Mouse (Mus musculus): Measurements from ENCODE around the gene Napepld.
A peak's percentile ranks its signal among the peaks of the same experiment; 100 is the strongest.
"Not testable (repeated sequence)": the region's sequence is repeated elsewhere in the genome, so short reads cannot be mapped to it uniquely, and the experiment has no call there.

Gene Napepld

GRCm38 (mm10) chr5:21667191-21668137 is 33.7 kb downstream of the Napepld start:
- DNase-seq (ENCODE audit: low spot score) = no peak

DNA sequence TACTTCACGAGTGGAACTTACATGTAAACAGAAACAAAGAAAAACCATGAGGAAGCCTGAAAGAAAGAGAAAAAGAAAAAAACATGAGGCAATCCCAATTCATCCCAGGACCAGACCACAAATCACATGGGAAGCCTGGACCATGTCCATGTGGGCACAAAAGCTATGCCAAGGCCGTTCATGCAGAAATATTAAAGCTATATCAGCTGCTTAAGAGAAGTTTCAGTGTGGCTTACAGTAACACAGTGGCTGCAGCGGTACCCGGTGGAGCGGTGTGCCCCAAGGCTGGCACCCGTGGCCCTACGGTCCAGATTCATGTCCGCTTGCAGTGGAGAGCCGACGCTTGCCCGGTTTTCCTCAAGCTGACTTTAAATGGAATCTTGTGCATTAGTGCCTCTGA is 38.1 kb downstream of the Napepld start:
- DNase-seq (ENCODE audit: low spot score) = no peak

- no peak for DNase-seq (ENCODE audit: low spot score)
These were observed 40.3 kb downstream of the Napepld start for GRCm38 (mm10) chr5:21660850-21661249.

DNA sequence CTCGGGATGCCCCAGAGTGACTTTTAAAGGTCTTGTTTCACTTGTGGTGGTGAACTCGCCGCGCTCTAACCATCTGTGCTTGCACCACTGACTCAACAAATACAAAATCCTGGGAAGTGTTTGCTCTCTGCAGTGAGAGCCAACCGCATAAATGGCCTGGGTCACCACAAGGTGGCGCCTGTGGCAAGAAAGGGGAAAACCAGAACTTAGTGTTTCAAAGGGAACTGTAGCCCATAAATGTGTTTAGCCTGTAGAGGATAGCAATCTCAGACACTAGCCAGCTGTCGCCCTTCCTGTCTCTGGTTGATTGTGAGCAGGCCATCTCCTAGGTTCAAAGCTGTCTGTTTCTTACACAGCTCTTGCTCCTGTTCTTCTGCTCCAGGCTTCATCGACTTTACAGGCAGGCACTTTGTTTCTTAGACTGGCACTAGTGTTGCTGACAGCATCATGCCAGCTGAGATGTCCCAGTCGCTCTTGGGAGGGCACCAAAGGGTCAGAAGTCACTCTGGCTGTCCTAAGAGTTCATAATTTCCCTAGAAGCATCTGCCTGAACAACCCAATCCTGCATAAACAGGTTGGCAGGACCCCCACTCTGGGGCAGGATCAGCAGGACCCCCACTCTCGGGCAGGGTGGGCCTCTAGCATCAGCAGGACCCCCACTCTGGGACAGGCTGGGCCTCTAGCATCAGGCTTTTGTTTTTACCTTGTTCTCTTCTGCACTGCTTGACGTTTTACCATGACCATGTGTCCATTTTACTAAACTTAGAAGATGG is 42.4 kb downstream of the Napepld start:
- DNase-seq (ENCODE audit: low spot score) = peak; percentile 59

- DNase-seq (ENCODE audit: low spot score) = no peak
These were observed 43.2 kb downstream of the Napepld start for GRCm38 (mm10) chr5:21658038-21658437.

DNA sequence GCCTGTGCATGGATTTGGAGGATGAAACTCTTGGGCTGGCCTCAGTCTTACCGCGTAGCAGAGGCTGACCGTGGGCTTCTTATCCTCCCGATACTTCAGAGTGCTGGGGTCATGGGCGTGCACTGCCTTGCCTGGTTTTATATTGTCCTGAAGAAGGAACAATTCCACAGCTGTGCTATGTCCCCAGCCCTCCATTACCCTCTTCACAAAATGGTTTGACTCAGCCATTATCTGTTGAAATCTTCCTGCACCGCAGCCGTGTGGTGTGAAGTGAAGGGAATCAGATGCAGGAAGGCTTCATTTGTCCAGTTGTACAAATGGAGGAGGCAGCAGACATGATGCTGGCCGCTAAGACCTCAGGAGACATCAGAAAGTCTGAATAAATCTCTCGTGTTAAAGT is 44.3 kb downstream of the Napepld start:
- no peak for DNase-seq (ENCODE audit: low spot score)

DNA sequence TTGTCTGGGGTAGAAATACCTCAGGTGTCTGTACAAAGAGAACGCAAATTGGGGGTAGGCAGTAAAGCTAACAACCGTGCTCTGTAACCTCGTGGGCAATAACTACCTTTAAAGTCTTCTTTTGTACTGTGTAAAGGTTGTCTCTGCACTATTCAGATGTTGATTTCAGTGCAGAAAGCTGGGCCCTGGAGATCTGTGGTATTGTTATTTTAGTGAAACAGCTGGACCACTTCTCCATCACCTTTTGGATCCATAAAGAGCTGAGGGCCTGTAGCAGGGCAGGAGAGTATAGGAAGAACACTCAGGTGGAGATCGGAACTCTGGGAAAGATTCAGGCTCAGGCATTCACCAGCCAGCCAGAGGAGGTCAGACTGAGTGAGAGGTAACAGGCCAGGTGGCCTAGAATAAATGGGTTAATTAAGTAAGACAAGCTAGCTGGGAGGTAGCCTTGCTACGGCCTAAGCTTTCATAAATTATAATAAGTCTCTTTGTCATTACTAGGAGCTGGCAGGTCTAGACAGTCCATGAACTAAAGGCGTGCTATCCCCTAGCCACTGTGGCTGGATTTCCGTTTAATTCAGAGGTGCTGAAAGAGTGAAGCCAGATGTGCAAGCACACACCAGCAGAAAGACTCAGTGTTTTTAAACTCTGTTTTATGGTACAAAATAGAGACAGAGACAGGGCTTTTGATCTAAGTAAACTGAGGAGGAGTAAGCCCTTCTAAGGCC is 49.1 kb downstream of the Napepld start:
- no peak for DNase-seq (ENCODE audit: low spot score)

GRCm38 (mm10) chr5:21650736-21651135 is 50.5 kb downstream of the Napepld start:
- DNase-seq (ENCODE audit: low spot score) = no peak

DNA sequence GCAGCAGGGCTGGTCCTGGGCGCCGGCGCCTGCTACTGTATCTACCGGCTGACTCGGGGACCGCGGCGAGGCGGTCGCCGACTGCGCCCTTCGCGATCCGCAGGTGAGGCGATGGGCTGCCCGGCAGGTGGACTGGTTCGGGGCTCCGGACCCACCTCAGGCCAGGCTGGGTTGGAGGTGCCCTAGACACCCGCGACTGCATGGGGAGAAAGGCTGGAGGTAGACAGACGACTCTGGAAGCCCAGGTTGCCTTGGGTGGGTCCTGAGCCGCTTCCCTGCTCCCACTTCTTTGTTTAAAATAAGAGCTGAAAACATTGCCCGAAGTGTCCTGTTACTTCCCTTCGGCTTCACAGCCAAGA is 55.1 kb downstream of the Napepld start:
- DNase-seq (ENCODE audit: low spot score) = no peak

GRCm38 (mm10) chr5:21645439-21646132 is 55.6 kb downstream of the Napepld start, which contains the start of the genes Fbxl13 and Armc10:
Gene Fbxl13 (minus strand): TSS chr5:21645634.
Gene Armc10 (plus strand): TSS chr5:21645813.
- DNase-seq (ENCODE audit: low spot score) = peak; percentile 90

DNA sequence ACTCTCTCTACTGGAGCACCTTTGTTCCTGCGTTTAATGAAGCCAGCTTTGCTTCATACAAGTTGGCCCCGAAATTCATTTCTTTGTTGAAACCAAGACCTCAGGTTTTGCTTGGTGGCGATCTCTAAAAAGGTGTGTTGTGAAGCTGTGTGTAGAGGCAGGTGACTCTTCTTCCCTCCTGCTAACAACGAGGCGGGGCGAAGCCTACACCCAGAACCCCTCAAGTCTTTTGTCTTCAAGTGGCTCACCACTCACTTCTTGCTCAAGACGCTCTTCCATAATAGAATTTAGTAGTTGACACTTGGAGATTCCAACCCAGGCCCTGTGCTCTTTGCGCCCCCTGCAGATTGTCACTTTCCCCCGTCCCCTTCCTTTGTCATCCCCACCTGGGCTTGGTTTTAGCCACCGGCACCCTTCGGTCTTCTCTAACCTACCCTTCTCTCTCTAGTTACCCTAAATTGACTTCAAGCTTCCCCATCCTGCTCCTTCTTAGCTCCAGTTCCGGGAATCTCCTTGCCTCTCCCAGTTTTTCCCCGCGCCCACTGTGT is 56.2 kb downstream of the Napepld start:
- DNase-seq (ENCODE audit: low spot score) = no peak

DNA sequence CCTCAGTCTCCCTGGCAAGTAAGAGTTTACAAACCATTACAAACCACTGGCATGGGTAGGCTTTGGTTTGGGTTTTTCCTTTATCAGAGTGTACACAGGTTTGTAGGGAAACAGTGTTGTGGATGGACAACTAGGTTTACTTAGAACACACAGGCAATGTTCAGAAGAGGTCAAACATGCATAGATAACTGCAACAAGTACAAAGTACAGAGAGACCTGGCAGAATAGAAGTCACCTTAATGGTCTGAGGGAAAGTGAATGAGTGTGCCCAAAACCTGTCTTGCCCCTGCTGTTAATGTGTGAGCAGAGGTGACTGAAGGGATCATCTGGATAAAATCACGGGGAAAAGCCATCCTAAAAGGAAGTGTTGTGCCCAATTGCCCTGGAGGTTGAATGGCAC is 57.6 kb downstream of the Napepld start:
- DNase-seq (ENCODE audit: low spot score) = no peak

- DNase-seq (ENCODE audit: low spot score) = peak; percentile 41
These were observed 60.2 kb downstream of the Napepld start for GRCm38 (mm10) chr5:21640961-21641360.

DNA sequence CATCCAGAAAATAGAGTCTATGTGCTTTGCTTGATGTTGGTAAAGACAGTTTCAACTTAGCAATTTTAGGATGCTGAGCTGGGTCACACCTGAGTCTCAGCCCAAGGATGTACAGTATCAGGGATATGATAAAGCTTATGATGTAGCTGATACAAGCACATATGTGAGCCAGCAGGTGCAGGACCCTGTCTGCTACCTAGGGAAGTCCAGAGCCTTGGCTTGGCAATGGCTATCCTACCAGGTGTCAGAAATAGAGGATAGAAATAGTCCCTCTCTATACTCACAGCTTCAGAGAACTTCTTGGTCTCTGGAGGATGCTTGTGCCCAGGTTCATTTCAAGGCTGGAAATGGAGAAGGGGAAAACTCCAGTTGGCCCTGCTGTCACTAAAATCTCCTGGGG is 75.3 kb downstream of the Napepld start:
- no peak for DNase-seq (ENCODE audit: low spot score)

DNA sequence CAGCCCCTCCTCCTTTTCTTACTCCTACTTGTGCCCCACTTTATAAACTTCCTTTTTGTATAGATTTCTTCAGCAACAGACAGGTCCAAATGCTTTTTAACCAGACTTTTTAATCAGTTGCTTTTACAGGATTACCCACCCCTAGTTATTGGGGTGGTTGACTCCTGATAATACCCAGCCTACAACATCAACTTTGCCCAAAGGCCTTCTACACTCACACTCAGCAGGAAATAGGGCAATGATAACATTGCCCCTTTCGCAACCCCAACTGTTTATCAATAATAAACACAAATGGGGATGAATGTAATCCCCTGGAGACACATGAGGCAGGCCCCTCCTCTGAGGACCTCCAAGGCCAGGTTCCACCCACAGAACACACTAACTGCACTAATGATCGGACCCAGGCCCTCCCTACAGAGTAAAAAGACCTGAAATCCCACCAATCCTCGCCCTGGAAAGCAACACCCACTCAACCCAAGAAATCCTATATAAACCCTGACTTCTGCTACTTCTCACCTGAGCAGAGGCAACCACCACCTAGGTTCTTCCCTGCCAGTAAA is 84.7 kb downstream of the Napepld start:
- DNase-seq (ENCODE audit: low spot score) = no peak

DNA sequence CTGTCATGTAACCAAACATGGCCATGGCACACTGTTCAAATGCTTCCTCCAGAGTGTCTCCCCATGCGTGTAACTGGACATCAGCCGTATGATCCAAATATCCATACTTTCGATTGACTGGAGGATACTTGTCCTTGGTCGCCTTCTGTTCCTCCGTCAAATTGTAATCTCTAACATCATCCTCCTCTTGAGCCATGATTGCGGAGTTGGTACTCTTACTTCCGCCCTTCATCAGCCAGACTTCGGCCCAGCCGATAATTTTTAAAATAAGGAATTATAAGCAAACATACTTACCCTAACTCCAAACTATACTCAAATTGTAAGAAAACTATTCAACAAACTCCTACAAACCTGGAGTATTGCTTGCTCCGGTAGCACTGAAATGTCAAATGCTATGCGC is 86.9 kb downstream of the Napepld start:
- DNase-seq (ENCODE audit: low spot score) = not testable (repeated sequence)

All from T-cell, adult 2 months (primary cell).